Mouse (Mus musculus) spleen, adult 2 months (tissue): ENCODE results near the gene Sik1.

Experiments
- CTCF ChIP-seq: fragments of 200-500 bp; IDR thresholded peaks from 2 replicates; pipeline ENCODE4 v1.5.1; 2011; ENCODE audit warnings: mild to moderate bottlenecking, inconsistent platforms; ENCODE audit not compliant: insufficient read depth, insufficient read length, insufficient replicate concordance; ENCODE audit errors: extremely low read depth
- POLR2A ChIP-seq: fragments of 200-500 bp; IDR thresholded peaks from 2 replicates; pipeline ENCODE4 v1.6.1; 2011; ENCODE audit warnings: low read depth, low read length, inconsistent platforms

DNA sequence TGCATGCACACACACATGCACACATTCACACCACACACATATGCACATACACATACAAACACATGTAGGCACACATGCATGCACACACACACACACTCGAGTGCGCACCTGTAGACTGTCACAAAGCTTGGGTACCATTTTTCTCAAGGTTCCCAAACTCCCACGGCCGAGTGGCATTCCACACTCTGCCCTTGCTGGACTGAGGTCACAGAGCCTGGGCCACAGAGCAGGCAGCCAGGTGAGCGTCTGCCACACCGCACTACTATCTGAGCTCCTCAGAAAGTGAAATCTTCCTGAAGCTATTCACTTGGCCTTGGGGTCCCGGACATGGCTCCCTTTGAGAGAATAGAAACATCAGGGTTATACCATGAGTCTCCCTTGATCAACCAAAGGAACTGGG is 40.7 kb upstream of the Sik1 start:
- TF ChIP-seq CTCF, result no peak
- TF ChIP-seq POLR2A, result no peak
